Mouse (Mus musculus) CH12.LX (cell line): Measurements from ENCODE around the gene Prr13.

Experiments used
- CHD1 ChIP-seq: IDR thresholded peaks from 2 replicates; pipeline ENCODE4 v1.6.1; 2012; ENCODE audit warnings: low read depth, low read length, improper control_type of control experiment, inconsistent platforms
- E2F4 ChIP-seq: IDR thresholded peaks from 2 replicates; pipeline ENCODE4 v1.6.1; 2011; ENCODE audit warnings: low read depth, low read length, improper control_type of control experiment; ENCODE audit not compliant: insufficient replicate concordance
- EP300 ChIP-seq: IDR thresholded peaks from 2 replicates; pipeline ENCODE4 v1.6.1; 2011; ENCODE audit warnings: low read length, improper control_type of control experiment
- ETS1 ChIP-seq: conservative IDR thresholded peaks from 2 replicates; pipeline ENCODE4 v1.6.1; 2012; ENCODE audit warnings: low read depth, mild to moderate bottlenecking, inconsistent platforms, low read length, improper control_type of control experiment, moderate library complexity
- JUN ChIP-seq: IDR thresholded peaks from 2 replicates; pipeline ENCODE4 v1.6.1; 2011; ENCODE audit warnings: low read depth, mild to moderate bottlenecking, low read length, improper control_type of control experiment, moderate library complexity; ENCODE audit not compliant: insufficient read depth
- MYC ChIP-seq: IDR thresholded peaks from 2 replicates; pipeline ENCODE4 v1.6.1; 2011; ENCODE audit warnings: low read depth, mild to moderate bottlenecking, improper control_type of control experiment, low read length
- POLR2A ChIP-seq: IDR thresholded peaks from 2 replicates; pipeline ENCODE4 v1.6.1; 2011; ENCODE audit warnings: low read depth, mild to moderate bottlenecking, improper control_type of control experiment, low read length
- SIN3A ChIP-seq: IDR thresholded peaks from 2 replicates; pipeline ENCODE4 v1.6.1; 2012; ENCODE audit warnings: low read length, improper control_type of control experiment, inconsistent platforms
- TCF12 ChIP-seq: IDR thresholded peaks from 2 replicates; pipeline ENCODE4 v1.6.1; 2014; ENCODE audit warnings: low read depth, mild to moderate bottlenecking, inconsistent platforms, low read length, improper control_type of control experiment

- no peak for TF ChIP-seq EP300
- no peak for TF ChIP-seq TCF12
- TF ChIP-seq SIN3A: no peak
- TF ChIP-seq E2F4: no peak
- TF ChIP-seq ETS1: no peak
- TF ChIP-seq CHD1: no peak
- TF ChIP-seq JUN: no peak
- no peak for TF ChIP-seq POLR2A
- TF ChIP-seq MYC: no peak
Observed at GRCm38 (mm10) chr15:102474520-102474919, 15.7 kb downstream of the Prr13 start.
